Mouse (Mus musculus): ENCODE results near the gene Bcr. TPM values are rescaled to one million over a fixed set of nuclear protein-coding genes. Genes with fewer than 3 reads are reported as not detected.

Gene Bcr
- polyA plus RNA-seq, 1 experiment, result 11.7 TPM

DNA sequence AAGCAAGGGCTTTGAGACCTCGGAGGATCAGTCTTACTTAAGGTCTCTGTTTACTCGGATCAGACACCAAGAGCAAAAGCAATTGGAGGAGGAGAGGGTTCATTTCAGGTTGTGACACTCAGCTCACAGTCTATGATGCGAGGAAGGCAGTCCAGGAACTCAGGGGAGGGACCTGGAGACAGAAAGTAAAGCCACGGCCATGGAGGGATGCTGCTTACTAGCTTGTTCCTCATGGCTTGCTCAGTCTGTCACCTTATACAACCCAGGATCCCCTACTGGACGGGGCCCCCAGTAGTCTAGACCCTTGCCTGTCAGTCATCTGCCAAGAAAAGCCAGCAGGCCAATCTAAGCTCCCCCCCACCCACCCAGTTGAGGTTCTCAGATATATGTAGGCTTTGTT, 118.5 kb downstream of the Bcr start:
- no peaks in the 10 kb centered on the region for H3K36me3 ChIP-seq (ENCODE audit: control insufficient read depth, insufficient read depth, low read length)
- no peaks in the 10 kb centered on the region; the same call in 1 of the 2 replicates for H3K4me1 ChIP-seq (ENCODE audit: control insufficient read depth, insufficient read depth, low read length)
- H3K27me3 ChIP-seq (ENCODE audit: control insufficient read depth, insufficient read depth, low read length), result no peaks in the 10 kb centered on the region
- H3K27ac ChIP-seq (ENCODE audit: control insufficient read depth, insufficient read depth, low read depth, low read length), result no peak overlapping the region
- TF ChIP-seq POLR2A (IDR thresholded peaks at IDR 0.05; ENCODE audit: control insufficient read depth, low read depth, low read length) (no peak), CTCF (IDR thresholded peaks at IDR 0.05; ENCODE audit: control insufficient read depth, insufficient read depth, insufficient replicate concordance, low read depth, low read length) (no peak)
- no peak overlapping the region for H3K4me3 ChIP-seq (ENCODE audit: control insufficient read depth, low read depth, low read length)

DNA sequence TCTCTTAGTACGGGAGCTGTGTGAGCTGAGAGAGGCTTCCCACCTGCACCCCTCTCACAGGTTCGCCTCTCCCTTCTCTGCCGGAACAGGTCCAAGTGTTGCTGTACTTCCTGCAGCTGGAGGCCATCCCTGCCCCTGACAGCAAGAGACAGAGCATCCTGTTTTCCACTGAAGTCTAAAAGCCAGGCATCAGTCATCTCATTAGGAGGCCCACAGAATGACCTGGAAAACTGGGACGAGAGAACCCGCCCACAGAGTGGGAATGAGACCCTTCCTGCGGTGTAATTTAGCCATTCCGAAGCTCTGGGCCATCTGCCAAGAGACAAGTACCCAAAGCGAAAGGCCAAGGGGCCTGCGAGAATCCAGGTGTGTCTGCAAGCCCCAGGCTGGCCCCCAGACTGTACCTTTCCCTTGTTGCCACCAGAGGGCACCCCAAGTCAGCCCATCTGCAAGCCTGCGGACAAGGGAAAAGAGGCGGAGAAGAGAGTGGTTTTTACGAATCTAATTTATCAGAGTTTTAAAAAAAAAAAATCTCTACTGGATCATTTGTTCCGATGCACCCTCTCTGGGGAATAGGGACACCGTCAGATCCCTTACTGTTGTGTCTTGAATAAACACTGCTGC, 121.9 kb downstream of the Bcr start:
- no peaks in the 10 kb centered on the region for H3K27me3 ChIP-seq (ENCODE audit: control insufficient read depth, insufficient read depth, low read length)
- TF ChIP-seq CTCF (IDR thresholded peaks at IDR 0.05; ENCODE audit: control insufficient read depth, insufficient read depth, insufficient replicate concordance, low read depth, low read length) (peak; percentile 84), POLR2A (IDR thresholded peaks at IDR 0.05; ENCODE audit: control insufficient read depth, low read depth, low read length) (no peak)
- no peaks in the 10 kb centered on the region; the same call in 1 of the 2 replicates for H3K4me1 ChIP-seq (ENCODE audit: control insufficient read depth, insufficient read depth, low read length)
- no peak overlapping the region for H3K27ac ChIP-seq (ENCODE audit: control insufficient read depth, insufficient read depth, low read depth, low read length)
- H3K36me3 ChIP-seq (ENCODE audit: control insufficient read depth, insufficient read depth, low read length), result no peaks in the 10 kb centered on the region
- H3K4me3 ChIP-seq (ENCODE audit: control insufficient read depth, low read depth, low read length), result no peak overlapping the region

DNA sequence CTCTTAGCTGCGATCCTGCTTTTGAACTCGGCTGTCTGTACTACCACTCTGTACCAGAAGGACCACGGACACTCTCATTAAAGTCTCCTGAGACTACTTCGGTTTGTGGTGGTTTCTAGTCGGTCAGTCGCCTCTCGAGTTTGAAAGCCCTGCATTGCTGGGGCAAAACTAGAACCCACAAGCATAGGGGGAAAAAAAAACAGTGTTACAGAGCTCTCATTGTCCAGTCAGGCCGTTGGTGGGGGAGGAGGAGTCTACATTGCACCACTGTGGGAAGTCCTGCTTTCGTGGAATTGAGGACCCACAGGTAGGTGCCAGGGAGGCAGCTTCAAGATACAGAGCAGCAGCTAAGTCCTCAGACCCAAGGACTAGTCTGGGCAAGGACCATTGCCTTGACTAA, 124.4 kb downstream of the Bcr start:
- Histone ChIP-seq H3K36me3 (ENCODE audit: control insufficient read depth, insufficient read depth, low read length) (no peaks in the 10 kb centered on the region), H3K27ac (ENCODE audit: control insufficient read depth, insufficient read depth, low read depth, low read length) (no peak overlapping the region), H3K27me3 (ENCODE audit: control insufficient read depth, insufficient read depth, low read length) (no peaks in the 10 kb centered on the region), H3K4me1 (ENCODE audit: control insufficient read depth, insufficient read depth, low read length) (no peaks in the 10 kb centered on the region; the same call in 1 of the 2 replicates), H3K4me3 (ENCODE audit: control insufficient read depth, low read depth, low read length) (no peak overlapping the region)
- TF ChIP-seq POLR2A (IDR thresholded peaks at IDR 0.05; ENCODE audit: control insufficient read depth, low read depth, low read length) (no peak), CTCF (IDR thresholded peaks at IDR 0.05; ENCODE audit: control insufficient read depth, insufficient read depth, insufficient replicate concordance, low read depth, low read length) (no peak)

DNA sequence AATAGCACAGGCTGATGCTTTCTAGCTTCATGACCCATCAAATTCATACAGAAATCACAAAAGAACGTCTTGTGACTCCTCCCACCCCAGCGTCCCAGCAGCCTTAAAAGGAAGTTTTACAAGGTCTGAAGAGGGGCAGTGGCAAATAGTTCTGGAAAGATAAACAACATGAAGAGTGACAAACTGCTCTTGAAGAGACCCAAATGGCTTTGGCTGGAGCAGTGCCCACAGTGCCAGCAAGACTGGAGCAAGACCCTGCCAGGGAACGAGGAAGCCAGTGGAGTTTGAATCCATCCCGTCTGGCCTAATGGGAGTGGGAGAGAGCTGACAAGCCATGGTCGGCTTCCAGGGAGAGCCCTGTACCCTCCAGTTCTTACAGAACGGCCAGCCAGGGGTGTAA, 126.2 kb downstream of the Bcr start:
- Histone ChIP-seq H3K4me3 (ENCODE audit: control insufficient read depth, low read depth, low read length) (no peak overlapping the region), H3K27ac (ENCODE audit: control insufficient read depth, insufficient read depth, low read depth, low read length) (no peak overlapping the region), H3K4me1 (ENCODE audit: control insufficient read depth, insufficient read depth, low read length) (no peaks in the 10 kb centered on the region), H3K27me3 (ENCODE audit: control insufficient read depth, insufficient read depth, low read length) (no peaks in the 10 kb centered on the region), H3K36me3 (ENCODE audit: control insufficient read depth, insufficient read depth, low read length) (no peaks in the 10 kb centered on the region)
- TF ChIP-seq POLR2A (IDR thresholded peaks at IDR 0.05; ENCODE audit: control insufficient read depth, low read depth, low read length), result no peak
- no peak for TF ChIP-seq CTCF (IDR thresholded peaks at IDR 0.05; ENCODE audit: control insufficient read depth, insufficient read depth, insufficient replicate concordance, low read depth, low read length)

DNA sequence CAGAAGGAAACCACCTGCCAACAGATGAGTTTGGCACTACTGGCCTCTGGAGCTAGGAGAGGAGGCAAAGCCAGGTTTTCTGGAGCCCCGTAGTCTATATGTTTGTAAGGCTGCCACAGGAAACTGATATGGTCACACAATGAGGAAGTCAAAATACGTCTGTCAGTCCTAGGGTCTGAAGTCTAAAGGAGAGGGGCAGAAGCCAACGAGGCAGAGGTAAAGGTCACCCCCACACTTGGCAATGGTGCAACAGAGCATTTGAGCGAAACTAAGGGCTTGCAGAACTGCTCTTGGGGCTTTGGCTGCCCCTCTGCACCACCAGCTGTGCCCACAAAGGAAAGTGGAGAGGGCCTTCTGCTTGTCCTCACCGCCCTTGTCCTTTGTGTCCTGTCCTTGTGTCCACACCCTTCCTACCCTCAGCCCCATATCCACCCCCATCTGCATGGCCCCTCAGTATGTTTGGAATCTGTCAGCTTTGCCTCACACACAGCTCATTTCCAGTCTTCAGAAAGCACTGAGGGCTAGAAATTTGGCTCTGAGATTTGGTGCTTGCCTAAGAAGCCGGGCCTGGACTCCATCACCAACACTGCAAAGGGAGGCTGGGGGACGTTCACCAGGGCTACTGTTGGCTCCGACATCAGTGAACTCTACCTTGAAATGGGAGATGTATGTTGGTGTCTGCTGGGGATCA, 127.1 kb downstream of the Bcr start:
- no peak for TF ChIP-seq POLR2A (IDR thresholded peaks at IDR 0.05; ENCODE audit: control insufficient read depth, low read depth, low read length)
- no peak for TF ChIP-seq CTCF (IDR thresholded peaks at IDR 0.05; ENCODE audit: control insufficient read depth, insufficient read depth, insufficient replicate concordance, low read depth, low read length)
- no peaks in the 10 kb centered on the region for H3K27me3 ChIP-seq (ENCODE audit: control insufficient read depth, insufficient read depth, low read length)
- H3K27ac ChIP-seq (ENCODE audit: control insufficient read depth, insufficient read depth, low read depth, low read length), result no peak overlapping the region
- H3K4me3 ChIP-seq (ENCODE audit: control insufficient read depth, low read depth, low read length), result no peak overlapping the region
- H3K4me1 ChIP-seq (ENCODE audit: control insufficient read depth, insufficient read depth, low read length), result no peaks in the 10 kb centered on the region
- H3K36me3 ChIP-seq (ENCODE audit: control insufficient read depth, insufficient read depth, low read length), result no peaks in the 10 kb centered on the region

DNA sequence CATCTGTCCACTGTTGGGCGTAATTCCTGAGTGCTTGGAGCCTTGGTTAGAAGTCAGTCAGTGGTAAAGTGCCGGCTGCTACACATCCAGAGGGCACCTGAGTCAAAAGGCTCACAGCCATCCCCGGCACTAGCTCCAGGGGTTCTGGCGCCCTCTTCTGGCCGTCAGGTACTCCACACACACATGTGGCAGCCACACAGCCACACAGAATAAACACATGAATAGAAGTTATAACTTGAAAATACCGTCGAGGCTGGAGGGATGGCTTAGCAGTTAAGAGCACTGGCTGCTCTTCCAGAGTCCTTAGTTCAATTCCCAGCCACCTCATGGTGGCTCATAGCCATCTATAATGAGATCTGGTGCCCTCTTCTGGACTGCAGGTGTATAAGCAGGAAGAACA, 131.3 kb downstream of the Bcr start:
- Histone ChIP-seq H3K27ac (ENCODE audit: control insufficient read depth, insufficient read depth, low read depth, low read length) (no peak overlapping the region), H3K4me3 (ENCODE audit: control insufficient read depth, low read depth, low read length) (no peak overlapping the region), H3K36me3 (ENCODE audit: control insufficient read depth, insufficient read depth, low read length) (no peaks in the 10 kb centered on the region), H3K4me1 (ENCODE audit: control insufficient read depth, insufficient read depth, low read length) (no peaks in the 10 kb centered on the region), H3K27me3 (ENCODE audit: control insufficient read depth, insufficient read depth, low read length) (no peaks in the 10 kb centered on the region)
- peak; percentile 68; the same call in 1 of the 2 replicates for TF ChIP-seq CTCF (IDR thresholded peaks at IDR 0.05; ENCODE audit: control insufficient read depth, insufficient read depth, insufficient replicate concordance, low read depth, low read length)
- TF ChIP-seq POLR2A (IDR thresholded peaks at IDR 0.05; ENCODE audit: control insufficient read depth, low read depth, low read length), result no peak

DNA sequence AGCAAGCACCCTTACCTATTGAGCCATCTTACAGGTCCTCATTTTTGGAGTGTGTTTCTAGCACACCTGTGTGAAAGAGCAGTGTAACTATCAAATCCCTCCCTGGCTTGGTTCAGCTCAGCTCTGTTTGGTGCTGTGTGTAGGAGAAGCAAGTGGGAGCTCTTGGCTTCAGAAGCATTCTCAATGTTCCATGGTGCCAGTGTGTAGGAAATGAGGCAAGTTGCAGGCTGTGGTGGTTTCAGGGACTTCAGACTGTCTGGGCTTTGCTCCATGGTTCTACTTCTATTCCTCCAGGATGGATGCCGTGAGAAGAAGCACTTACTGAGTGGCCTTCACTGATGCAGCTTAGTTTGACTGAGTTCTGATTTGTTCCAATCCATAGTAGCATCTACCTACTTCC, 137.4 kb downstream of the Bcr start:
- Histone ChIP-seq H3K4me1 (ENCODE audit: control insufficient read depth, insufficient read depth, low read length) (peaks cover 9% of the 10 kb centered on the region), H3K27me3 (ENCODE audit: control insufficient read depth, insufficient read depth, low read length) (no peaks in the 10 kb centered on the region), H3K4me3 (ENCODE audit: control insufficient read depth, low read depth, low read length) (no peak overlapping the region), H3K27ac (ENCODE audit: control insufficient read depth, insufficient read depth, low read depth, low read length) (no peak overlapping the region), H3K36me3 (ENCODE audit: control insufficient read depth, insufficient read depth, low read length) (no peaks in the 10 kb centered on the region)
- no peak for TF ChIP-seq POLR2A (IDR thresholded peaks at IDR 0.05; ENCODE audit: control insufficient read depth, low read depth, low read length)
- no peak for TF ChIP-seq CTCF (IDR thresholded peaks at IDR 0.05; ENCODE audit: control insufficient read depth, insufficient read depth, insufficient replicate concordance, low read depth, low read length)

Data from testis, adult 2 months (tissue).